Mouse (Mus musculus) myocyte (in vitro differentiated cells): Measurements from ENCODE around the gene Kif3a.

ENCODE experiments used
- MAX ChIP-seq: IDR thresholded peaks from one replicate; pipeline ENCODE4 v1.6.1; 2011; ENCODE audit warnings: low read depth, mild to moderate bottlenecking, control low read depth
- POLR2A ChIP-seq: IDR thresholded peaks from one replicate; pipeline ENCODE4 v1.6.1; 2011; ENCODE audit warnings: low read depth, mild to moderate bottlenecking, control low read depth, moderate library complexity; ENCODE audit not compliant: insufficient read length
- POLR2AphosphoS2 ChIP-seq: IDR thresholded peaks from one replicate; pipeline ENCODE4 v1.6.1; 2011; ENCODE audit warnings: low read depth, control low read depth; ENCODE audit not compliant: insufficient read length
- REST ChIP-seq: IDR thresholded peaks from one replicate; pipeline ENCODE4 v1.6.1; 2011; ENCODE audit warnings: mild to moderate bottlenecking, control low read depth, moderate library complexity; ENCODE audit not compliant: insufficient read depth, insufficient read length
- USF1 ChIP-seq: IDR thresholded peaks from one replicate; pipeline ENCODE4 v1.6.1; 2011; ENCODE audit warnings: low read depth, mild to moderate bottlenecking, control low read depth, moderate library complexity

- TF ChIP-seq MAX, result no peak
- TF ChIP-seq POLR2A, result no peak
- no peak for TF ChIP-seq REST
- no peak for TF ChIP-seq POLR2AphosphoS2
- TF ChIP-seq USF1, result no peak
These were observed 59.7 kb downstream of the Kif3a start for GRCm38 (mm10) chr11:53626802-53627373.
